Mouse (Mus musculus): ENCODE data around the gene P4ha2. TPM values are rescaled to one million over a fixed set of nuclear protein-coding genes. Genes with fewer than 3 reads are reported as not detected.

Gene P4ha2
- 6.7 TPM for total RNA-seq (2023)

GRCm38 (mm10) chr11:54100045-54100691 lies at the start of gene P4ha2:
P4ha2 (plus strand) TSS chr11:54100095.

GRCm38 (mm10) chr11:54068520-54069371 lies 31.1 kb upstream of the P4ha2 start, which contains the start of gene Pdlim4:
Pdlim4 (minus strand) TSS chr11:54069014.

Other genes starting within 250 kb of the P4ha2 start
- 13.7 TPM for gene Gm12216, start 240.8 kb upstream of the P4ha2 start, total RNA-seq (2023)
- 15.2 TPM for gene Slc22a5, start 208.4 kb upstream of the P4ha2 start, total RNA-seq (2023)
- 0.83 TPM for gene Slc22a21, start 119.8 kb upstream of the P4ha2 start, total RNA-seq (2023)
- not detected for gene Slc22a4, start 72.0 kb upstream of the P4ha2 start, total RNA-seq (2023)
- gene Pdlim4, start 31.1 kb upstream of the P4ha2 start, total RNA-seq (2023), result 41.4 TPM
- 8.5 TPM for gene Csf2, start 149.6 kb downstream of the P4ha2 start, total RNA-seq (2023)
- not detected for gene Il3, start 167.2 kb downstream of the P4ha2 start, total RNA-seq (2023)
- not detected for gene Acsl6, start 203.7 kb downstream of the P4ha2 start, total RNA-seq (2023)

Measured in CD4-positive naive resting alpha-beta T cell, adult 57 days (primary cell).